Mouse (Mus musculus) A20 (cell line): ENCODE results near the gene Plk5.

Source experiments
- DNase-seq: peaks from one replicate; pipeline ENCODE4 v3.0.0-alpha.2; 2011; ENCODE audit warnings: low read depth, low spot score

Plk5 gene

DNA sequence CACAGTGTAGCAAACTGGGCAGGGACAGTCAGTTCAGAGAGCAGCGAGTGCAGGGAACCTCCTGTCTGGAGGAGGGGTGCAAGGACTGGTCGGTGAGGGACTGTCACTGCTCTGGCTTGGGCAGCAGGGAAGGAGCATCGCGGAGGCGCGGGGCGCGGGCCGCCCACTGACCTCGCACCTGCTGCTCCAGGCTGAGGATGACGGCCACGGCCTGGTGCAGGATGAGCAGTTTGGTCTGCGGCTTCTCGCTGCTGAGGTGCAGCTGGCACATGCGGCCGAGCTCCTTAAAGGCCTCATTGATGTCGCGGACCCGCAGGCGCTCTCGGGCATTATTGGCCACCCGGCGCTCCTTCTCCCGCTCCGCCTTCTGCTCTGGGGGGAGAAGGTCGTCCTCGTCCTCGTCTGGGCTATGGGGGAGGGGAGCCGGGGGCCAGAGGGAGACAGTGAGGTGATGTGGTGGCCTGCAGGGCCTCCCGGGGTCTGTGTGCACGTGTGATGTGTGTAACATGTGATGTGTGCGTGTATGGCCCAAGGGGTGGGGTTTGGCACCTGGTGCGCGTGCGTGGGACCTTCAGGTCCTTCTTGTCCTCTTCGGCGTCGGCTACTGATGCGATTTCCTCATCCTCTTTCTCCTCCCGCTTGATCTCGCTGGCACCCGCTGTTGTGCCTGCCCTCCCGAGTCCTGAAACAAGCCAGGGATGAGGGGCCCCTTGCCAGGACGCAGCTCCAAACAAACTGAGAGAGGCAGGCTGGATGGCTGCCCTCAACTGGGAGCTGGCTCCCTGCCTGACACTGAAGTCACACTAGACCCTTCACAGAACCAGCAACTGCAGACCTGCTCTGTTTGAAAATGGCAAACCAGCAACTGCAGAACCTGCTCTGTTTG lies 56.6 kb downstream of the Plk5 start:
- no peak for DNase-seq
